Mouse (Mus musculus): ENCODE results near the gene Ncoa7.

DNA sequence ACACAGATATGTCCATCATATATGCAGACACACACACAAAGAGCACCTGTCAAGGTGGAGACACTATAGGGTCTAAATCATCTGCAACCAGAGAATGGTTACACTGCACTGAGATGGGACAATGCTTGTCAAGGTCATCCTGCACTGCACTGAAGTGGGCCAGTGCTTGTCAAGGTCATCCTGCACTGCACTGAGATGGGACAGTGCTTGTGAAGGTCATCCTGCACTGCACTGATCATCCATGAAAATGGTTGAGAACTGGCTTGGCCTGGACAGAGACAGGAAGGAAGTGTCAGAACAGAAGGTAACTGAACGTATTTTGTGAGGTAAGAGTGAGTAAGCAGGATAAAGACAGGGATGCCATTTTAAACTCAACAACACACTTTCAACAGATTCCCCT lies 83.2 kb downstream of the Ncoa7 start:
- TF ChIP-seq EP300 (IDR thresholded peaks at IDR 0.05; ENCODE audit: low read depth) (no peak), CTCF (IDR thresholded peaks at IDR 0.05; ENCODE audit: low read depth) (no peak)

Measured in heart, postnatal 0 days (tissue).